In genomic region chr3:96330603-96331002, GRCm38 (mm10) we compare ENCODE assay signal across 20 mouse cellular contexts. TPM values are rescaled to one million over a fixed set of nuclear protein-coding genes. Genes with fewer than 3 reads are reported as not detected.
DNase-seq lines count a peak whose midpoint lies in the region.
"Had no signal": no experiment of that assay in that cellular context is flagged by ENCODE, and none has a peak within 500 bp of the region (broad histone marks: within the 10 kb centered on the region; RNA-seq: fewer than 3 reads in every experiment).

No protein-coding gene starts in this region.

- peaks cover 37% of the 10 kb centered on the region for H3K4me1 ChIP-seq in limb, embryonic 10.5 days

- H3K36me3 ChIP-seq in limb, embryonic 10.5 days = no peaks in the 10 kb centered on the region
- H3K36me3 ChIP-seq: forebrain, embryonic 15.5 days; heart, embryonic 10.5 days; heart, embryonic 13.5 days; hindbrain, embryonic 12.5 days; hindbrain, embryonic 15.5 days had no signal

- 67% methylated on average over 7 of the region's 7 CpGs for WGBS in limb, embryonic 10.5 days

- H3K27me3 ChIP-seq in limb, embryonic 10.5 days (ENCODE audit: low read depth, poor library complexity, severe bottlenecking) = peaks cover 62% of the 10 kb centered on the region

- H3K27ac ChIP-seq in limb, embryonic 10.5 days = no peak overlapping the region
- H3K27ac ChIP-seq: forebrain, embryonic 15.5 days; heart, adult 2 months; heart, embryonic 10.5 days; heart, embryonic 13.5 days; hindbrain, embryonic 12.5 days; hindbrain, embryonic 15.5 days had no signal

- intact Hi-C loops in heart, postnatal 25 days (cut with DNase I) = loop anchor here (10.0 kb wide), 1 partner anchor 64 kb away; no protein-coding TSS in a partner anchor

- H3K9me3 ChIP-seq in limb, embryonic 10.5 days (replicated peaks) = no peaks in the 10 kb centered on the region
- H3K9me3 ChIP-seq: forebrain, embryonic 15.5 days; heart, embryonic 10.5 days; heart, embryonic 13.5 days; hindbrain, embryonic 12.5 days; hindbrain, embryonic 15.5 days had no signal

- H3K4me3 ChIP-seq in limb, embryonic 10.5 days = no peak overlapping the region
- H3K4me3 ChIP-seq: forebrain, embryonic 15.5 days; heart, adult 2 months; heart, embryonic 10.5 days; heart, embryonic 13.5 days; hindbrain, embryonic 12.5 days; hindbrain, embryonic 15.5 days had no signal

- peak; percentile 85 for DNase-seq in heart, adult 11 months
- DNase-seq in heart, postnatal 25 days (ENCODE audit: low spot score) = no peak
- DNase-seq in retina, embryonic 14.5 days (ENCODE audit: low spot score) = peak; percentile 20
- DNase-seq in retina, postnatal 1 day = no peak
- peak; percentile 25 for DNase-seq in limb, embryonic 10.5 days (ENCODE audit: low spot score)
- no peak for DNase-seq in thymus, postnatal 10 days (ENCODE audit: low spot score in 2 of 2)
- DNase-seq: adrenal gland, postnatal 10 days; adrenal gland, postnatal 36 days; cerebellum, adult 2 months; cerebellum, adult 9-11 months; cerebellum, postnatal 25 days; gastrocnemius, postnatal 25 days; heart, adult 2 months; heart, postnatal 14 days had no signal

RNA-seq across cellular contexts. Expression of gene Fcgr1, which starts 36.8 kb away (rescaled TPM):
- 1 to 10 TPM in 1 of 2 experiments, under 1 TPM in 1; 0.94 to 1.1 TPM for total RNA-seq in heart, postnatal 25 days (2021)
- polyA plus RNA-seq in limb, embryonic 10.5 days (2016; fragmentation: Nextera tagmentation; extraction: Ambion mirVana) = 0.60 and 0.85 TPM in 2 replicates
- total RNA-seq: common myeloid progenitor, adult 5-6 weeks had no signal

Comparison
In these comparisons a context has a peak if more than half of its experiments do, and no peak if none do; other contexts are left out.
1. DNase-seq: peak in heart, adult 11 months (single experiment), retina, embryonic 14.5 days (single experiment) and limb, embryonic 10.5 days (single experiment); none in heart, postnatal 25 days (single experiment), retina, postnatal 1 day (single experiment) and thymus, postnatal 10 days (0 of 2).